9 mouse cellular contexts compared by ENCODE assay signal in the genomic region with DNA sequence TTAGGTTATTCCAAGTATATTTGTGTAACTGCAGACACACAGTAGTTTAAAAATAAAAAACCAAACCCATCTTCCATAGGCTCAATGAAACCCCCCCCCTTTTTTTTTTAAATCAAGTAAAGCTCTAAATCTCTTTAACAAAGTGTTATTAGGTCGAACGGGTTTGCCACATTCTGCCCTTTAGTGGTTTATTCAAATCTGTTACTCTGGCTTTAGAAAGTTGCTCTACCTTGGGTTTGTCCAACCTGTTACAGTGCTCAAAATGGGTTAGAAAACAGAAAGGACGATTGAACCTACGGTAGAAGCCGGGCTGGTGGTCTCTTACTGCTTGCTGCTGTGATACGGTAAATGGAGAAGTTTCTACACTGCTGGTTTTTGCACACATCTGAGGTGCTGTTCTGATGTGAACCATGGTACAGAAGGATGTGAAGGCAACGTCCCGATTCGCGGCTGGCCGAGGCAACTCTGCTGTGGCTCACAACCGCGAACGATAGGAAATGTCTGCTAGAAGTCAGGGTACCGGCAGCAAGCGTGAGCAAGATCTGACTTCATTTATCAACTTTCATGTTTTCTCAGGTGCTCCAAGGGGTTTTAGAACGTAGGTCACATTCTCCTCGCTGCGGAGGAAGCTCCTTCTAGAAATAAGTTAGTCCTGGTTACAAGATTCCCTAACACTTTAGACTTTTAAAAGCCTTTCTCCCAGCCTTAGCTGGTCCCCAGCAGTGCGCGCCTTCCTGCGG. TPM values are rescaled to one million over a fixed set of nuclear protein-coding genes. Genes with fewer than 3 reads are reported as not detected.
A peak's percentile ranks its signal among the peaks of the same experiment; 100 is the strongest.
DNase-seq lines count a peak whose midpoint lies in the region; ATAC-seq and TF ChIP-seq lines count a peak whose summit lies in the region.
"Had no signal": no experiment of that assay in that cellular context is flagged by ENCODE, and none has a peak within 500 bp of the region (broad histone marks: within the 10 kb centered on the region; RNA-seq: fewer than 3 reads in every experiment).

No protein-coding gene starts in this region.

- intact Hi-C loops in heart, adult 2 months (cut with DNase I), result no loop called here
- intact Hi-C loops in heart, postnatal 36 days (cut with DNase I), result no loop called here

- TF ChIP-seq POLR2A in heart, adult 2 months (IDR thresholded peaks at IDR 0.05; ENCODE audit: insufficient read depth, low read depth, low read length), result no peak

- H3K4me2 ChIP-seq in hindbrain, embryonic 15.5 days, result peak overlapping the region; percentile 42
- peak overlapping the region; percentile 58 for H3K4me2 ChIP-seq in midbrain, embryonic 12.5 days (replicated peaks)

- H3K27me3 ChIP-seq in heart, adult 2 months (ENCODE audit: control insufficient read depth, insufficient read depth, low read length), result no peaks in the 10 kb centered on the region
- H3K27me3 ChIP-seq in embryonic facial prominence, embryonic 10.5 days (replicated peaks; ENCODE audit: low read depth, poor library complexity, severe bottlenecking), result no peaks in the 10 kb centered on the region
- no peaks in the 10 kb centered on the region for H3K27me3 ChIP-seq in hindbrain, embryonic 15.5 days
- no peaks in the 10 kb centered on the region for H3K27me3 ChIP-seq in midbrain, embryonic 12.5 days

- no peaks in the 10 kb centered on the region for H3K4me1 ChIP-seq in heart, adult 2 months (ENCODE audit: control insufficient read depth, insufficient read depth, low read length)
- peaks cover 57% of the 10 kb centered on the region for H3K4me1 ChIP-seq in embryonic facial prominence, embryonic 10.5 days
- peaks cover 8% of the 10 kb centered on the region for H3K4me1 ChIP-seq in hindbrain, embryonic 15.5 days (replicated peaks)
- H3K4me1 ChIP-seq in midbrain, embryonic 12.5 days, result peaks cover 40% of the 10 kb centered on the region

- no peak for TF ChIP-seq EP300 in heart, adult 2 months (IDR thresholded peaks at IDR 0.05; ENCODE audit: insufficient read depth, low read depth, low read length)

- peak overlapping the region; percentile 51 for H3K27ac ChIP-seq in heart, adult 2 months
- H3K27ac ChIP-seq in embryonic facial prominence, embryonic 10.5 days (replicated peaks), result peak overlapping the region; percentile 93
- H3K27ac ChIP-seq in hindbrain, embryonic 15.5 days (replicated peaks), result peak overlapping the region; percentile 89; the same call in 1 of the 2 replicates
- H3K27ac ChIP-seq in midbrain, embryonic 12.5 days (replicated peaks), result peak overlapping the region; percentile 87
- H3K27ac ChIP-seq: macrophage had no signal

- H3K79me2 ChIP-seq in heart, adult 2 months (replicated peaks; ENCODE audit: control insufficient read depth, insufficient read depth, low read length), result no peaks in the 10 kb centered on the region

- H3K9me3 ChIP-seq in embryonic facial prominence, embryonic 10.5 days, result peaks cover 55% of the 10 kb centered on the region
- H3K9me3 ChIP-seq in hindbrain, embryonic 15.5 days, result peaks cover 15% of the 10 kb centered on the region; the same call in 1 of the 2 replicates
- peaks cover 41% of the 10 kb centered on the region for H3K9me3 ChIP-seq in midbrain, embryonic 12.5 days

- no peaks in the 10 kb centered on the region for H3K36me3 ChIP-seq in heart, adult 2 months (ENCODE audit: control insufficient read depth, insufficient read depth, low read length)
- peaks cover 38% of the 10 kb centered on the region for H3K36me3 ChIP-seq in embryonic facial prominence, embryonic 10.5 days (replicated peaks)
- no peaks in the 10 kb centered on the region for H3K36me3 ChIP-seq in hindbrain, embryonic 15.5 days
- H3K36me3 ChIP-seq in midbrain, embryonic 12.5 days, result no peaks in the 10 kb centered on the region

- 51% methylated on average over 22 of the region's 22 CpGs for WGBS in heart, adult 2 months
- WGBS in embryonic facial prominence, embryonic 10.5 days, result 42% methylated on average over 22 of the region's 22 CpGs
- 51% methylated on average over 22 of the region's 22 CpGs for WGBS in hindbrain, embryonic 15.5 days
- 54% methylated on average over 22 of the region's 22 CpGs for WGBS in midbrain, embryonic 12.5 days

- TF ChIP-seq CTCF in heart, adult 2 months (IDR thresholded peaks at IDR 0.05), result no peak

- peak overlapping the region; percentile 40 for H3K4me3 ChIP-seq in heart, adult 2 months
- H3K4me3 ChIP-seq in embryonic facial prominence, embryonic 10.5 days, result peak overlapping the region; percentile 64
- 0 out of 2 replicates have a peak overlapping the region, but pooled peaks have one; percentile 0 for H3K4me3 ChIP-seq in hindbrain, embryonic 15.5 days
- peak overlapping the region; percentile 23 for H3K4me3 ChIP-seq in midbrain, embryonic 12.5 days

- H3K9ac ChIP-seq in heart, adult 2 months (ENCODE audit: low read depth, low read length), result no peak overlapping the region
- H3K9ac ChIP-seq in hindbrain, embryonic 15.5 days, result no peak overlapping the region
- H3K9ac ChIP-seq in midbrain, embryonic 12.5 days (replicated peaks), result peak overlapping the region; percentile 37

- ATAC-seq in hindbrain, embryonic 15.5 days (ENCODE audit: low FRiP score, low read depth), result no peak
- no peak for ATAC-seq in midbrain, embryonic 12.5 days (ENCODE audit: low FRiP score, low read depth)
- ATAC-seq in frontal cortex, adult (ENCODE audit: low TSS enrichment), result no peak

- DNase-seq in heart, adult 2 months, result no peak
- DNase-seq in heart, postnatal 36 days, result no peak
- DNase-seq in embryonic facial prominence, embryonic 10.5 days (ENCODE audit: low spot score), result no peak
- DNase-seq in cerebellum, postnatal 14 days, result no peak
- no peak for DNase-seq in left cerebral cortex, adult 9 months (ENCODE audit: low spot score in 2 of 2)

RNA-seq across cellular contexts. Expression of a gene that starts 11.8 kb away (rescaled TPM):
- 1 to 10 TPM; 6.2 to 8.3 TPM for total RNA-seq in heart, adult 2 months (2021)
- polyA plus RNA-seq in heart, adult 2 months (2012; rRNA removed), result 19.5 and 28.1 TPM in 2 replicates
- 10 to 100 TPM; 12.0 to 15.5 TPM for total RNA-seq in heart, postnatal 36 days (2021)
- 1,878 and 2,201 TPM in 2 replicates for polyA plus RNA-seq in embryonic facial prominence, embryonic 10.5 days (2016; fragmentation: Nextera tagmentation; extraction: Ambion mirVana)
- polyA plus RNA-seq in hindbrain, embryonic 15.5 days (2015; fragmentation: Nextera tagmentation; extraction: Ambion mirVana), result 321 and 324 TPM in 2 replicates
- 584 and 614 TPM in 2 replicates for polyA plus RNA-seq in midbrain, embryonic 12.5 days (2016; fragmentation: Nextera tagmentation; extraction: Ambion mirVana)

RNA-seq across cellular contexts. Expression of a gene that starts 41.6 kb away (rescaled TPM):
- total RNA-seq in heart, adult 2 months (2021), result 1 to 10 TPM; 1.3 to 1.4 TPM
- polyA plus RNA-seq in heart, adult 2 months (2012; rRNA removed), result 1.9 and 2.3 TPM in 2 replicates
- 1 to 10 TPM; 2.5 to 2.7 TPM for total RNA-seq in heart, postnatal 36 days (2021)
- polyA plus RNA-seq in embryonic facial prominence, embryonic 10.5 days (2016; fragmentation: Nextera tagmentation; extraction: Ambion mirVana), result 17.7 and 17.9 TPM in 2 replicates
- 11.7 and 12.7 TPM in 2 replicates for polyA plus RNA-seq in hindbrain, embryonic 15.5 days (2015; fragmentation: Nextera tagmentation; extraction: Ambion mirVana)
- polyA plus RNA-seq in midbrain, embryonic 12.5 days (2016; fragmentation: Nextera tagmentation; extraction: Ambion mirVana), result 20.1 and 20.7 TPM in 2 replicates

Comparison
In these comparisons a context has a peak if more than half of its experiments do, and no peak if none do; other contexts are left out.
1. H3K4me3 ChIP-seq: peak in every context shown above with its lines; median percentile 64 in embryonic facial prominence, embryonic 10.5 days; 40 in heart, adult 2 months; 23 in midbrain, embryonic 12.5 days; 0 in hindbrain, embryonic 15.5 days.
2. RNA of a gene that starts 11.8 kb away (polyA plus RNA-seq): 1,878 to 2,201 TPM in embryonic facial prominence, embryonic 10.5 days, 584 to 614 TPM in midbrain, embryonic 12.5 days and 321 to 324 TPM in hindbrain, embryonic 15.5 days; 19.5 to 28.1 TPM in heart, adult 2 months; every median in the first group is over 10 times any median in the second.
3. Peak in every context shown above with its lines, with median percentiles within 50 percentile points of each other: H3K27ac ChIP-seq.